Mouse (Mus musculus): ENCODE data around the gene Kidins220.

GRCm38 (mm10) chr12:25099563-25100408 lies 125.1 kb downstream of the Kidins220 start:
- no peak for TF ChIP-seq CTCF (IDR thresholded peaks at IDR 0.05; ENCODE audit: extremely low read depth, insufficient read length, insufficient replicate concordance, low read depth, low read length)
- no peak for TF ChIP-seq POLR2A (IDR thresholded peaks at IDR 0.05; ENCODE audit: low read depth, low read length)

All from small intestine, adult 2 months (tissue).